Mouse (Mus musculus): Measurements from ENCODE around the gene Dcun1d2.

GRCm38 (mm10) chr8:13244343-13244880 lies 43.5 kb downstream of the Dcun1d2 start:
- TF ChIP-seq CTCF (IDR thresholded peaks at IDR 0.05; ENCODE audit: extremely low read depth, insufficient read length, insufficient replicate concordance, low read depth, low read length): no peak
- TF ChIP-seq POLR2A (IDR thresholded peaks at IDR 0.05; ENCODE audit: low read depth, low read length): no peak
